Mouse (Mus musculus): ENCODE measurements around the gene Mex3d. TPM values are rescaled to one million over a fixed set of nuclear protein-coding genes. Genes with fewer than 3 reads are reported as not detected.
A peak's percentile ranks its signal among the peaks of the same experiment; 100 is the strongest.

Mex3d gene
- polyA plus RNA-seq (2015; fragmentation: Nextera tagmentation; extraction: Ambion mirVana) = 3.2 and 4.7 TPM in 2 replicates

GRCm38 (mm10) chr10:80387522-80387959 lies at the start of gene Mex3d:
Gene Mex3d, minus strand, starts transcription at chr10:80387659.
- peak; percentile 93 for DNase-seq (ENCODE audit: low spot score)

- peak; percentile 41 for DNase-seq (ENCODE audit: low spot score)
Measured at GRCm38 (mm10) chr10:80436276-80436675, 48.8 kb upstream of the Mex3d start.

DNA sequence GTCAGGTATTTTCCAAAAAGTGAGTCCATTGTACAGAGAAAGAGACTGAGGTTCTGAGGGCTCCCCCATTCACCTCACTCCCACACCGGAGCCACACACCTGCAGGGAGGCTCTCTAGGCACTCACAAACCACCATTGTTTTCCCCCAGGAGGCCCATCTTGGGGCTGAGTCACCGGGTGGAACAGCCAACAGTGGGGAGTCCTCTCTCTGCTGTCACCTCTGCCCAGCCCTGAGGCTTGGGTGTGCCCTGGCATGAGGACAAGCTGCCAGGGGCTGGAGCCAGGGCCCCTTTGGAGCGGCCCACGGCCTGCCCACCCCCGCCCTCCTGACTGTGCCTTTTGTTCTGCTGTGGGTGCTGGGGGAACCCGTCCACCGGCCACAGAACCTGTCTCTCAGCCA lies 48.3 kb upstream of the Mex3d start:
- DNase-seq (ENCODE audit: low spot score) = peak; percentile 44

DNA sequence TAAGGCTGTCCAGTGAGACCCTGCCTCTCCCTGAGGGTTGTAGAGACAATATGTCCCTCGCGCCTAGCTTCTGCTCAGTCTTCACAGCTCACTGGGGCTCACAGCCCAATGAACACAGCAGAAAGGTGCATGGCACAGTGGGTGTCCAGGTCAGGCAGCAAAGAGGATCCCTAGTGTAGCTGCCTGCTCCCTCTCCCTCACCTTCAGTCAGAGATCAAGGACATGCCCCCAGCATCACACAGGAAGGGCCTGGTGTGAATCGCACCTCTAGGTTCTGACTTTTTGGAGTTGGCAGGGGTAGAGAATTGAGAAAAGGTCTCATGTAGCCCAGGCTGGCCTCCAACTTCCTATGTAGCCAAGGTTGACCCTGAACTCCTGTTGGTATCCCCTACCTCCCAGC lies 47.4 kb upstream of the Mex3d start:
- no peak for DNase-seq (ENCODE audit: low spot score)

DNA sequence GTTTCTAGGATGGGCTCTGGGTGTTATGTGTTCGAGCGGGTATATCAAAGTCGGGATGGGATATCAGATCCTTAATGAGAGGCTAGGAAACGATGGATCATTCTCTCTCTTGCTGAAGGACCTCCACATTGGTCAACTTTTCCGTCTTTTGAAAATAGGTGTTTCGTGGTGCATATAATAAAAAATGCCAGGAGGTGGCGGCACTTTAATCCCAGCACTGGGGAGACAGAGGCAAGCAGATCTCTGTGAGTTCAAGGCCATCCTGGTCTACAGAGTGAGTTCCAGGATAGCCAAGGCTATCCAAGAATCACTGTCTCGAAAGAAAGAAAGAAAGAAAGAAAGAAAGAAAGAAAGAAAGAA lies 46.8 kb upstream of the Mex3d start:
- DNase-seq (ENCODE audit: low spot score) = no peak

GRCm38 (mm10) chr10:80433513-80434232 lies 46.2 kb upstream of the Mex3d start, which contains the start of gene Tcf3:
Gene Tcf3, minus strand, starts transcription at chr10:80433647.
- DNase-seq (ENCODE audit: low spot score) = peak; percentile 97

DNA sequence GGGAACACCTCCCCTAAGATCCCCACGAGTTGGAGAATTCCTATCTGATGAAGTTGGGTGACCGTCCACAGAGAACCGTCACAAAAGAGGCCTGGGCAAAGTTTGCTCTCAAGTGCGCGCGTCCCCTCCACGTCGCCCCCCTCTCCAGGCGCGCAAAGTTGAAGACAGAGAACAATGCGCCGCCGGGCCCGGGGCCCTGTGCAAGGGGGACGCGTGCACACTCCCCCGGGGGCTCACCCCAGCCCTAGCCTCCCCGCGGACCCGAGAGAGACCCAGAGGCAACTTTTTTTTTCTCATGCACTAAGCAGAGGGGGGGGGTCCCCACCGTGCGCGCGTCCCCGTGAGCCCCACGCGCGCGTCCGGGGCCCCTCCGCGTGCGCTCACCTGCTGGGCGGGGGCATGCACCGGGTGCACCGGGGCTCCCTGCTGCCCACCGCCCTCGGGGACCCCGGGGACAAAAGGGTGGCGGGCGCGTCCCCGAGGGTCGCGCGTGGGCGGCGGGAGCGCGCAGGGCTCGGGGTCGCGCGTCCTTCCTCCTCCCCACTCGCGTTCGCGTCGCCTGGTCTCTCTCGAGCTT lies 45.6 kb upstream of the Mex3d start:
- DNase-seq (ENCODE audit: low spot score) = peak; percentile 72

- no peak for DNase-seq (ENCODE audit: low spot score)
Measured at GRCm38 (mm10) chr10:80432387-80432785, 44.9 kb upstream of the Mex3d start.

- DNase-seq (ENCODE audit: low spot score) = peak; percentile 69
Measured at GRCm38 (mm10) chr10:80431570-80432386, 44.3 kb upstream of the Mex3d start.

- peak; percentile 23 for DNase-seq (ENCODE audit: low spot score)
Measured at GRCm38 (mm10) chr10:80430375-80430980, 43.0 kb upstream of the Mex3d start.

DNA sequence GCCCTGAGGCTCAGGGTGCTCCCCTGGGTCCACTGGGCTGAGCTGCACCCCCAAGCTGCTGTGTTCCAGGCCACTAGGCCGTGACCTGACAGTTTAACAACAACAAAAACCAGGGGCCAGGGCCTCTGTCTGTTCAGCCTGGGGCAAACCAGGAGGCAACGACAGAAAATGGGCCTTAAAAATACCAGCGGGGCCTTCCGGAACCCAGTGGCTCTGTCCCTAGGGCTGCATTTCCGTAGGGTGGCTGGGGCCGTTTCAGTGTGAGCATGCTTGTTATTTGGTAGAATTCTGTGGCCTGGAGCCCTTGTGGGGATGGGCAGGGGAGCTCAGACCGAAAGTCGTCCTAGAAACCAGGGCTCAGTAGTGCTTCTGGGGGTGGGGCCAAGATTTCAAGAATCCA lies 42.3 kb upstream of the Mex3d start:
- no peak for DNase-seq (ENCODE audit: low spot score)

DNA sequence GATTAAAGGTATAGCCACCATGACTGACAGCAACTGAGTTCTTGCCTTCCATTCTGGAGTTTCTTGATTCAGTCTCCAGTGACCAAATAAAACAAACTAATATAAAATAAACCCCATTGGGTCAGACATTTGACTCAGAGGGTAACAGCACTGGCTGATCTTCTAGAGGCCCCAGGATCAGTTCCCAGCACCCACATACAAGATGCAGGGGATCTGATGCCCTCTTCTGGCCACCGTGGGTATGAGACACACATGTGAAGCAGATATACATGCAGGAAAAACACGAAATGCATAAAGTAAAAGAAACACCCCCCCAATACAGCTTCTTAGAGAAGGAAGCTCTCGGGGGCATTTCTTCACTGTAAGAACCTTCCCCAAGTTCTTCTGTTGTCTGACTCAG lies 37.6 kb upstream of the Mex3d start:
- no peak for DNase-seq (ENCODE audit: low spot score)

GRCm38 (mm10) chr10:80423562-80423961 lies 36.1 kb upstream of the Mex3d start:
- DNase-seq (ENCODE audit: low spot score) = no peak

DNA sequence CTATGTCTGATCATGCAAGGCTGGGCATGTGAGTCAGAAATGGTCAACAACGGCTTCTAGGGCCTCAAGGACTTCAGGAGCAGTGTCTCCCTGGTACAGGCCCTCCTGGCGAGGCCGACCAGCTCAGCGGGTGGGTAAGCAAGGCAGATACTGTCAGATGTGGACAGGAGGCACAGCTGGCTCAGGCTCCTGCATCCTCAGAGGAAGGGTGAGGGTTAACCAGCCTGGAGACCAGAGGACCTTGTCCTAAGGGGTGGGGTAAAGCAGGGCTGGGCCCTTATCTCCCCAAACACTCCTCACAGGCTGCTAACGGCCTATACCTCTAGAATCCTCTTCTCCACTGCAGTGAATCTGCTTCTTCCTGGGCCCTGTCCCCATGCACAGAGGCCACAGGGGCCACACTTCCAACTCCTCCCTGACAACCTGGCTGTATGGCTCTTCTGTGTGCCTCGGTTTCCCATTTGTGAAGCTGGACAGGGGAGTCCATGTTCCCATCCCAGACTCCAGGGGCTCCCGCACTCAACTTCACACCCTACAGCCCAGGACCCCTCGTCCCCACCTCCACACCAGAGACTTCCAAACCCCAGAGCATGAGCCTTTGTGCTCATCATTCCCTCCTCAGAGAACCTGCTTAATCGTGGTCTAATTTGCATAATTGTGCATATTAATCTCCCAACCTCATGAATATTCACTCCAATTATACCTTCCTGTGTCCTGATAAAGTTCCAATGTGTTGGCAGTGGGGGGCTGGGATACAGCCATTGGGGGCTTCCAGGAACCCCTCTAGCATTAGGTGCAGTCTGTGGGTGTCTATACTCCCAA lies 34.4 kb upstream of the Mex3d start:
- no peak for DNase-seq (ENCODE audit: low spot score)

DNA sequence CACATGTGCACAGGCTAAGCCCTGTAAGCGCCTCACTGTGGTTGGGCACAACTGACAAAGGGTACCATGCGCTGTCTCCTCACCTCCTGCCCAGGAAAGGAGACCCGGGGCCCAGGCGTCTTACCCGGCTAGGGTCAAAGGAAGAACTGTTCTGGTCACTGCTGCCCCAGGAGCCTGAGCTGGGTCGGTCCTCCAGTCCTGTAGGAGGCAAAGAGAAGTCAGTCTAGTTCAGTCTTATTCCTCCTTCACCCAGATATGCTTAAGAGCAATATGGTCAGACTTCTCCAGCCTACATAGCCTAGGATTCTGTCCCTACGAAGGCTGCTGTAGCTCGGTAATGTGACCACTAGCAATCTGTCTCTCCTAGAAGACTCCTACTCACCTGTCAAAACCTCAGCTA lies 33.7 kb upstream of the Mex3d start:
- no peak for DNase-seq (ENCODE audit: low spot score)

DNA sequence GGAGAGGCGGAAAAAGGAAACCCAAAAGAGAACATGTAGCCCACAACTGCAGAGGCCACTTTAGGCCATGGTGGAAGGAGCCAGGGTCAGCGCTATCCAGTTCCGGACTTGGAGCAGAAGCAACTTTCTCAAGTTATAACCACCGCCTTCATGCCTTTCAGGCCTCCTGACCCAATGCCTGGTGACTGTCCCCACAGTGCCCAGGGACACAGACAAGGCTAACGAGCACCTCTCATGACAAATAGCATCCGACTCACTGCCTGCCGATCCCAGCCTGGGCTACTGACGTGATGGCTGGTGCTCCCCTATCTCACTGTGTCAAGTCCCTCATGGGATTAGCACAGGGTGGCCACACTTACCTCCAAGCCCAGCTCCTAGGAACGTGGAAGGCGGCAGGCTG lies 33.3 kb upstream of the Mex3d start:
- no peak for DNase-seq (ENCODE audit: low spot score)

DNA sequence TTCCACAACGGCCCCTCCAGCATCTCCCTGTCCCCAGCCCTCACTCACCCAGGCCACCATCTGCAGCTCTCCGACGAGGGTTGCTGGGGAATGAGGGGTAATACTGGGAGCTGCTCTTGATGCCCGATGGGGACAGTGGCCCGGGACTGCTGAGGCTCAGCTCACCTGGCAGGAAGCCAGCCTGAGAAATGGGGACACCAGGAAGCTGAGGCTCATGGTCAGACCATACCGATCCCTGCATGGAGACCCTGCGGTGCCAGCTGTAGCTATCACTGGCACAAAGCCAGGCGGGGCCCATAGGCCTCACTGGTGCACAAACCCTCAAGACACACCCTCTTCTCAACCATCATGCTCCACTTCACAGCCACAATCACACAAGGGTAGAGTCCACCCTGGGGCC lies 32.0 kb upstream of the Mex3d start:
- no peak for DNase-seq (ENCODE audit: low spot score)

GRCm38 (mm10) chr10:80418311-80418710 lies 30.9 kb upstream of the Mex3d start:
- DNase-seq (ENCODE audit: low spot score) = no peak

DNA sequence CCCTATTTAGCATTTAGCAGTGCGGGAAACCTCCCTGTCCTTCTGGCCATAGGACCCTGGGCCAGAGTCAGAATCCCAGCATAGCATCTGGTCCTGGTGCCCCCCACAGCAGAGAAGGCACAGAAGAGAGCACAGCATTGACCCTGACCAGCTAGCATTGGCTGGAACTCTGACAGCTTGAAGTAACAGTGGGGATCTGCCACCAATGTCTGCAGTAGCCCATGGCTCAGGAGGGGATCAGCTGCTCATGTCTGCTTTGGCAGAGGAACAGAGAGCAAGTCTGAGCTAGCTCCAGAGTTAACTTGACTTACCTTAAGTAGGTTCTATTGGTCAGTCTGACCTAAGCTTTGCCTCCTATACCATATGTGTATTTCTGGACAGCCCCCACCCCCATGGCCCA lies 30.4 kb upstream of the Mex3d start:
- DNase-seq (ENCODE audit: low spot score) = no peak

DNA sequence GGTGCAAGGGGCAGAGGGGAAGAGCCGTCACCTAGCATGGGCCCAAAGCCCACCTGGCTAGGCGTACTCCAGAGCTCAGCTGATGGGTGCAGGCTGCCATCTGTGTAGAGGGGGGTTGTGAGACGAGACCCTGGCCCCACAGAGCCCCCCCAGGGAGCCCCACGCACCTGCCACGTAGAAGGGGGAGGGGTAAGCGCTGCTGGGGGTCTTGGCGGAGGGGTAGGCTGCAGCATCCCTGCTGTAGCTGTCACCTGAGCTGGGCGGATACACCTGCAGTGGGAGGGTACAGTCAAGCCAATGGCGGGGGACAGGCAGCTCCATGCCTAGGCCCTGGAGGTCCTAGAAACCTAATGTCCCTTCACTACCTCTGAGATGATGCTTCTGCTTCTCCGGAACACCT lies 29.9 kb upstream of the Mex3d start:
- DNase-seq (ENCODE audit: low spot score) = no peak

DNA sequence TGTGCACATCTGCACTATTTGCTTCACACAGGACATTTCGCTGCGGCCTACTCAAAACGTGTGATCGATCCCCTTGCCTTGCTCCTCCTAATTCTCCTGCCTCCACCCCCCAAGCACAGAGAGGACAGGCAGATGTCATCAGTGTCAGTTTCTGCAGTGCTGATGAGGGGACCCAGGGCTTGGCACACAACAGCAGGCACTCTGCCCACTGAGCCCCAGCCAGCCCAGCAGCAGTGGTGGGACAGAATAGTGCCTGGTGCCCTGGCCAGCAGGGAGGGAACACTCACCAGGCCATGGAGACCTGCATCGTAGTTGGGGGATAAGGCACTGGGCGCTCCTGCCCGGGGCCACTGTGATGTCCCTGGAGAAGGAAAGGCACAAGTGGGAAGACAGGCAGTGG lies 28.1 kb upstream of the Mex3d start:
- DNase-seq (ENCODE audit: low spot score) = no peak
